Mouse (Mus musculus): ENCODE results near the gene Col24a1.

Gene Col24a1

GRCm38 (mm10) chr3:145292337-145293134, at the start of gene Col24a1:
Gene Col24a1, plus strand, starts transcription at chr3:145292472.
- peak; percentile 50 for DNase-seq

DNA sequence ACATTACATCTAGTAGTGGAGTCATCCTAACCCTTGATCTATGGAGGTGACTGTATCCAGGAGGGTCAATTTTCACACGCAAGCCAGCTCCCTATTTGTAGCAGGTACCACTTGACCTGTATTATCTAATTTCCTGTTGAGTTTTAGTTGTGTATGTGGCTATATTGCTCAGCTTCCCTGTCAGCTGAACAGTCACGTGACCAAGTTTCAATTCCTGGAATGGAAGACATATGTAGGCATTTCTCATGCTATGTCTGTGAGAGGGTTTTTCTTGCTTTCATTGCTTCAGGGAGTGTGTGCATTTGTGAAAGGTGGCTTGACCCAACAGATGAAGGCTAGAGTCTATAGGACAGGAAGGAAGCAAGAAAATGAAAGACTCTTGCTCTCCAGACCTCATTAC, 44.2 kb upstream of the Col24a1 start:
- DNase-seq = no peak

GRCm38 (mm10) chr3:145253066-145253465, 39.2 kb upstream of the Col24a1 start:
- DNase-seq = no peak

- no peak for DNase-seq
Observed at GRCm38 (mm10) chr3:145254764-145255396, 37.4 kb upstream of the Col24a1 start.

GRCm38 (mm10) chr3:145256647-145257046, 35.6 kb upstream of the Col24a1 start:
- no peak for DNase-seq

DNA sequence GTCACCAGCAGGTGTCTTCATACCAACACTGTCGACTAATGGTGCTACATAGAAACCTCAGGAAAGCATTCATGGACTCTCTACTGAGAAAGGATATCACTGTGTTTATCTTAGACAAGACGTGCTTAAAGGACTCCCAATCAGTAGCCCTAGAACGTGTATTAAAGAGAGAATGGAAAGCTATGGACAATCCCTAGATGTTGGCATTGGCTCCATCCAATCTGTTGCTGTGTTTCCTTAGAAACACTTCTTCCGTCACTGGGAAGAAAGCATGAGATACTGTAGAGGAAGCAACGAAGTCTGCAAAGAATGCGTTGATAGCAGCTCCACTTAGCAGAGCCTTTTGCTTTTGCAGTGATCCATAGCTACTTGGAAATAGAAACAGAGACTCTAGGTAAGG, 32.6 kb upstream of the Col24a1 start:
- no peak for DNase-seq

- DNase-seq = no peak
Observed at GRCm38 (mm10) chr3:145263131-145263530, 29.1 kb upstream of the Col24a1 start.

DNA sequence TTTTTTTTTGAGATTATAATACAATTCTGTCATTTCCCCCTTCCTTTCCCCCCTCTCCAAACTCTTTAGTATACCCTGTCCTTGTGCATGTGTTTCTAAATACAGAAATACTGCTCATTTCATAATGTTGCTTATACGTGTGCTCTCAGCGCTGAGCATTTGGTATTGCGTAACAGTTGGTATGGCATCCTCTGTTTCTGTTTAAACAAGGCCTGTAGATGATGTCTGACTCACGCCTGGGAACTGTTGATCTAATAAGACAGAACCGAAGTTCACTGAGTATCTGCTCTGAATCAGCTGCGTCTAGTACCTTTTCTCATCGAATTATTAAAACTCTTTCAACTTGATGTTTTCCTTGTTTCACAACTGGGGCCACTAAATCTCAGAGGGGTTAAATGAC, 24.2 kb upstream of the Col24a1 start:
- no peak for DNase-seq

- DNase-seq = no peak
Observed at GRCm38 (mm10) chr3:145274191-145274590, 18.1 kb upstream of the Col24a1 start.

DNA sequence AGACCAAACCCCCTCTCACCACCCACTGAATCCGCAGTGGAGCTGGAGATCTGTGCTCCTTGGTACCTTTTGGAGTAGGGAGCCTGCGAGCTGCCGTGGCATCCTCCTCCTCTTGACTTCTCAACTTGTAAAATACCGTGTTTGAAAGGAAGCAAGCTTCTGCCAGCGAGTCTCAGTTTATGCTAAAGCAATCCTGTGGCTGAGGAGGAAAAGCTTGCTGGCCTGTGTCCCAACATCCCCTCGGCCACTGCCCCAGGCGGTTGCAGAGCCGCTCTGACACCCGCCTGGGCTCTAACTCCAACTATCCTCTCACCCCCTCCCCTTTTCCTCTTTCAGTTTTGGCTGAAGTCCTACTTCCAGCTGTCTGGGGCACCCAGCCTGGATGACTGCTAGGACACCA, 935 bp downstream of the Col24a1 start:
- peak; percentile 67 for DNase-seq

DNA sequence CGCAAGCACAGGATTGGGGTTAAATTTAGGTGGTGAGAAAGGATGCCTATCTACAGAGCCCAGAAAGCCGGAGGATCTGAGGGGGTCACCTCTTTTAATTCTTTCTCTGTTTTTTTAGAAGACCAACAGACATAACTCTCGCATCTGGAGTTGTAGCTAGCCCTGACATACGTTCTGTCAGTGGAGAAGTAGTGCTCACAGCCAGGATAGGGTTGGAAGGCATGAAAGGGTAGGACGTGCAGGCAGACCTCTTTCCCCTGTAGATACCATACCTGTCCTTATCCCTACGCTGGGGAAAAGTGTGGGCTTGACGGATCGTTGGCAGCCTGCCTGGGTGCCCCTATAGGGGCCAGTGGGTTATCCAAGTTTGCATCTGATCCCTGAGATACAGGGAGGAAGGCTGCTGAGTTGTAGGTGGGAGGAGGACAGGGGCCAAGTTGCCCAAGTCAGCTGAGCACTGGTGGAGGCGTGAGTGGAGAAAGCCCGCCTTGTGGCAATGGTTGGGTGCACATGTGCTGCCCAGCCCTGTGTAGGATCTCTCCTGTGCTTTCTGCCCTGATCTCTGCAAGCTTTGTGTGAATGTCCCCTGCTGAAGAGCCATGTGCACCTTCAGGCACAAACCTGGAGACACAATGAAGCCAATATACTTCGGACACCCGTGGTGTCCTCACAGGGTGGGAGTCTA, 1.5 kb downstream of the Col24a1 start:
- peak; percentile 10 for DNase-seq

DNA sequence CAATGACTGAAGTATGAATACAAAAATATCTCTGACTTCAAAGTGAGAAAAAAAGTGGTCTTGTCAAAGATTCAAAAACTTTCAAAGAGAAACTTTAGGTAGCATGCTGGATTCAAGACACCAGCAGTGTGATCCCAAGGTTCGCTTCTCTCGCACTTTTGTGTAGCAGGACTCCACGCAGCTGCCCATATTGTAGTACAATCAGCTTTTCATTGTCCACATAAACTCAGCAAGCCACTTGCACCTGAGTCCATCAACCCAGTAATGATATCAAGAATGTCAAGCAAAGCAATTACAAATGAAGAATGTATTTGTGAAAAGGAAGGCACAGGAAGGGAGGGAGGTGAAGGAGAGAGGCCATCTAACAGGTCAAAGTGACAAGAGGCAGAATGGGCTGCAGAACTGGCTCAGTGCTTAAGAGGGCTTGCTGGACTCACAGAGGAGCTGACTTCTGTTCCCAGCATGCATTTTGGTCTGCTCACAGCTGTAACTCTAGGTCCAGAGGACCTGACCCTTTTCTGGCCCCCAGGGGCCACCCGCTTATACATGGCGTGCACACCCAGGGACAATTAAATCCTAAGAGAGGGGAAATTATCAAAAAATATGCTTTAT, 7.8 kb downstream of the Col24a1 start:
- no peak for DNase-seq

DNA sequence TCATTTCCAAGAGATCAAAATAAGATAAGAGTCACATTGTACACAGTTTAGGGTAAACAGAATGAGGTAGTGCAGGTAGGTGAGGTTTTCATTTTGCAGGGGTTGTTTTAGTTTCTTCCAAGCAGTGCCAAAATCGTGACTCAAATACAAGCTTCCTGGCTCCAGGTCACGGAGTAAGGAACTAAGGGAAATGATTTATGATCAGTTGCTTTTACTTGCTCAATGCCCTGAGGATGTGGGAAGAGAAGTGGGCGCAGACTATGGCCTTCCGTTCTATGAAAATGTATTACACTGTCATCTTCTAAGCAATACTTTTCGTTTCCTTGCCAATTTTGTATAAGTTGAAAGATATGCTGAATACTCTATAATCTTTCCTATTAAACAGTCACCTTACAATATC, 13.0 kb downstream of the Col24a1 start:
- DNase-seq = peak; percentile 11

GRCm38 (mm10) chr3:145307209-145307608, 14.9 kb downstream of the Col24a1 start:
- DNase-seq = no peak

GRCm38 (mm10) chr3:145320587-145321274, 28.5 kb downstream of the Col24a1 start:
- peak; percentile 17 for DNase-seq

GRCm38 (mm10) chr3:145325402-145325801, 33.1 kb downstream of the Col24a1 start:
- no peak for DNase-seq

GRCm38 (mm10) chr3:145331642-145332041, 39.4 kb downstream of the Col24a1 start:
- no peak for DNase-seq

- DNase-seq = no peak
Observed at GRCm38 (mm10) chr3:145334046-145334445, 41.8 kb downstream of the Col24a1 start.

- peak; percentile 44 for DNase-seq
Observed at GRCm38 (mm10) chr3:145337161-145337560, 44.9 kb downstream of the Col24a1 start.

- DNase-seq = no peak
Observed at GRCm38 (mm10) chr3:145339851-145340499, 47.7 kb downstream of the Col24a1 start.

DNA sequence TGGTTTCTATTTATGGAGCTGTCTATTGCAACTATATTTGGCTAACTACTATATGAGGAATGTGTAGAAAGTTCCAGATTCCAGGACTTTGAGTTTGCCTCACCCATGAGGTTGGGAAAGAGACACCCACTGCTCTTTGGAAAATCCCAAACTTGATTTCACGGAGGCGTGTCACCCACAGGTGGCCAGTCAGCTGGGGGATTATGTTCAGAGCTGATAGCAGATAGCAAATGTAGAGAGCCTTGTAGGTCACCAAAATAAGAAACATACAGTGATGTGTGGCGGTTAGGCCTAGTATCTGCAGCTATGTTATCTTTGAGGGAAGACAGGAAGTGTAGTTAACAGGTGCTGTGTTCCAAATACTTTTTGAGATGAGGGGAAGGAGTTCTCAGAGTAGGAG, 56.4 kb downstream of the Col24a1 start:
- DNase-seq = no peak

- DNase-seq = no peak
Observed at GRCm38 (mm10) chr3:145353951-145354350, 61.7 kb downstream of the Col24a1 start.
